Mouse (Mus musculus) urinary bladder, adult 18-20 months (tissue): ENCODE results near the gene Olfr541.
"Not testable (repeated sequence)": the region's sequence is repeated elsewhere in the genome, so short reads cannot be mapped to it uniquely, and the experiment has no call there.

Source experiments
- DNase-seq, 2 experiments: peaks; one replicate each; pipeline ENCODE4 v3.0.0; 2022; ENCODE audit warnings: low spot score in 2 of 2, mixed read lengths in 2 of 2

Gene Olfr541

GRCm38 (mm10) chr7:140696967-140697366 is at the start of gene Olfr541:
Gene Olfr541, plus strand, starts transcription at chr7:140697267.
- no peak for DNase-seq

- no peak for DNase-seq
Measured at GRCm38 (mm10) chr7:140659630-140660029, 37.4 kb upstream of the Olfr541 start, which contains the start of gene Olfr539. Gene Olfr539, plus strand, starts transcription at chr7:140659930.

- not testable (repeated sequence) for DNase-seq
Measured at GRCm38 (mm10) chr7:140670693-140671092, 26.4 kb upstream of the Olfr541 start.

GRCm38 (mm10) chr7:140675863-140676262 is 21.2 kb upstream of the Olfr541 start:
- no peak for DNase-seq

- not testable (repeated sequence) for DNase-seq
Measured at GRCm38 (mm10) chr7:140679591-140679990, 17.5 kb upstream of the Olfr541 start.

- DNase-seq, result no peak
Measured at GRCm38 (mm10) chr7:140681651-140682050, 15.4 kb upstream of the Olfr541 start, which contains the start of gene Olfr45. Gene Olfr45, plus strand, starts transcription at chr7:140681951.

GRCm38 (mm10) chr7:140706348-140706747 is 9.3 kb downstream of the Olfr541 start:
- no peak for DNase-seq

- no peak for DNase-seq
Measured at GRCm38 (mm10) chr7:140707536-140708284, 10.6 kb downstream of the Olfr541 start.

GRCm38 (mm10) chr7:140717155-140718055 is 20.3 kb downstream of the Olfr541 start:
- DNase-seq, result no peak

- no peak for DNase-seq
Measured at GRCm38 (mm10) chr7:140721095-140721494, 24.0 kb downstream of the Olfr541 start.

- no peak for DNase-seq
Measured at GRCm38 (mm10) chr7:140725558-140725957, 28.5 kb downstream of the Olfr541 start.

GRCm38 (mm10) chr7:140733162-140733561 is 36.1 kb downstream of the Olfr541 start:
- no peak for DNase-seq

GRCm38 (mm10) chr7:140747402-140747801 is 50.3 kb downstream of the Olfr541 start:
- no peak for DNase-seq

GRCm38 (mm10) chr7:140748116-140748826 is 51.2 kb downstream of the Olfr541 start:
- DNase-seq, result no peak

GRCm38 (mm10) chr7:140748827-140749160 is 51.7 kb downstream of the Olfr541 start:
- DNase-seq, result no peak

GRCm38 (mm10) chr7:140754556-140754955 is 57.5 kb downstream of the Olfr541 start:
- DNase-seq, result no peak
